Mouse (Mus musculus) regulatory T cell (primary cell): ENCODE measurements around the gene Pla2g10.
"Not testable (repeated sequence)": the region's sequence is repeated elsewhere in the genome, so short reads cannot be mapped to it uniquely, and the experiment has no call there.

ENCODE experiments used
- in situ Hi-C: fragments of 300-600 bp; cut with MboI, MseI; formaldehyde crosslinking; loops from one replicate; pipeline ENCODE4 v1.15.1; 2025; ENCODE audit warnings: high pct_unique_total_duplicates

Pla2g10 gene

GRCm38 (mm10) chr16:13729428-13729827 lies 1.4 kb downstream of the Pla2g10 start:
- in situ Hi-C loops, result no loop called here

GRCm38 (mm10) chr16:13727811-13728335 lies 2.9 kb downstream of the Pla2g10 start:
- in situ Hi-C loops, result no loop called here

DNA sequence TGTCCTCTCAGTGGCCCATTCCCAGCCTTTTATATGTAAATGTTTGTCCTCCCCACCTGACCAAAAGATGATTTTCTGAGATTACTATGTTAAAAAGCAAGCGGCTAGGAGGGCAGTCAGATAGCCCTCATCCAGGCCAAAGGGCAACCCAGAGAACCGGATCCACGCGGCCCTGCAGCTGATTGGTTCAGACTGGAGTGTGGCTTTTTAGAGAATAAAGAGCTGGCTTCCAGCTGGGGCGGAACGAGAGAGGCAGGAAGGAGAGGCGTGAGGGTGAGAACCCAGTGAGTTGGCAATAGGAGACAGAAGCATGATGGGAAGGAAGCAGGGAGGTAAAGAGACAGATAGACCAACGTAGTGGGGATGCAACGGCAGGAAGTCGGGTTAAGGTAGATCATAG lies 7.8 kb downstream of the Pla2g10 start:
- in situ Hi-C loops, result no loop called here

- in situ Hi-C loops, result no loop called here
Measured at GRCm38 (mm10) chr16:13716821-13717553, 13.8 kb downstream of the Pla2g10 start.

DNA sequence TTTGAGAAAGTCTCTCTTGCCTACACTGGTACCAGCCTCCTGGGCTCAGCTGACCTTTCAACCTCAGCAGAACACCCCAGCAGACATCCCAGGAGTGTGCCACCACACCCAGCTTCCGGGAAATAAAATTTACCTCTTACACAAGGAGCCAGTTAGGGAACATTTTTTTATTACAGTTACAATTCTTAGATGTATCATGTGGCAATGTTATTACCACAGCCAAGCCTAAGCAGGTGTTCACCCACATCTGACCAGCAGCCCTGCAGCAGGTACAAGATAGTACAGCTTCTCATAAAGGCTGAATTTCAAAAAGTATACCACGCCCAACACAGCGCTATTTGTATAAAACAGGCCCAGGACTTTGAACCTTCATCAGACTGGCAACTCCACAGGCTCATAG lies 15.9 kb downstream of the Pla2g10 start:
- in situ Hi-C loops, result no loop called here

- in situ Hi-C loops, result no loop called here
Measured at GRCm38 (mm10) chr16:13704676-13705075, 26.1 kb downstream of the Pla2g10 start.

GRCm38 (mm10) chr16:13702184-13702583 lies 28.6 kb downstream of the Pla2g10 start:
- in situ Hi-C loops, result no loop called here

DNA sequence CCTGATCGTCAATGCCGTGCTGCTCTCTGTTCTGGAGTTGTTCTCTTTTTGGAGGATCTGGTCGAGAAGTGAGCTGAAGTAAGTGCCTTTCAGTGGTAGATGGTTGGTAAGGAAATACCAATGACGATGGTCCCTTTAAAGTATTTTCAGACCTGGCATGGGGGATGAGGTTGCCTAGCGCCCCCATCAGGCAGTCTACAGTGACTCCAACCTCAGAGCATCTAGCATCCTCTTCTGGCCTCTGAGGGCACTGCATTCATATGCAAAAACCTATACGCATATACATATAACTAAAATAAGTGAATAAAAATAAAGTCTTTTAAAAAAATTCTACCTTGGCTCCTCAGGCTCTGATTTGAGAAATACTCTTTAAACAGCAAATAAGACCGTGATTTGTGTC lies 31.8 kb downstream of the Pla2g10 start:
- in situ Hi-C loops, result no loop called here

- in situ Hi-C loops, result no loop called here
Measured at GRCm38 (mm10) chr16:13678601-13679319, 52.0 kb downstream of the Pla2g10 start.

DNA sequence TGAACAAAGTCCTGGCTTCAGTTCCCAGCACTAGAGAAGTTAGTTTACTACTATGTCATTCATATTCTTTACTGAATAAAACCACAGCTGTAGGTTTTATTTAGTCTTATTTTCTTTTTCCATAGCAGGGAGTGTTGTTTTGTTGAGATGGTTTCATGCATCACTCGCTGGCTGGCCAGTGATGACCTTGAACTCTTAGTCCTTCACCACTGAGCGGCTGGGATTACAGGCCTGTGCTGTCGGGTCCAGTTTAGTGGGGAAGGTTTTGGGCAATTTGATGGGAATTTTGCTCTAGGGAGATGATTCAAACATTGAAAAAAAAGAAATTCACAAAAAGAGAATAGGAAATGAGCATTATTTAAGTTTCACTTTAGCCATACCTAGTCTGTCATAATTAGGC lies 56.3 kb downstream of the Pla2g10 start:
- in situ Hi-C loops, result no loop called here

- in situ Hi-C loops, result no loop called here
Measured at GRCm38 (mm10) chr16:13673114-13673513, 57.7 kb downstream of the Pla2g10 start.

GRCm38 (mm10) chr16:13672386-13672898 lies 58.3 kb downstream of the Pla2g10 start:
- in situ Hi-C loops, result no loop called here

DNA sequence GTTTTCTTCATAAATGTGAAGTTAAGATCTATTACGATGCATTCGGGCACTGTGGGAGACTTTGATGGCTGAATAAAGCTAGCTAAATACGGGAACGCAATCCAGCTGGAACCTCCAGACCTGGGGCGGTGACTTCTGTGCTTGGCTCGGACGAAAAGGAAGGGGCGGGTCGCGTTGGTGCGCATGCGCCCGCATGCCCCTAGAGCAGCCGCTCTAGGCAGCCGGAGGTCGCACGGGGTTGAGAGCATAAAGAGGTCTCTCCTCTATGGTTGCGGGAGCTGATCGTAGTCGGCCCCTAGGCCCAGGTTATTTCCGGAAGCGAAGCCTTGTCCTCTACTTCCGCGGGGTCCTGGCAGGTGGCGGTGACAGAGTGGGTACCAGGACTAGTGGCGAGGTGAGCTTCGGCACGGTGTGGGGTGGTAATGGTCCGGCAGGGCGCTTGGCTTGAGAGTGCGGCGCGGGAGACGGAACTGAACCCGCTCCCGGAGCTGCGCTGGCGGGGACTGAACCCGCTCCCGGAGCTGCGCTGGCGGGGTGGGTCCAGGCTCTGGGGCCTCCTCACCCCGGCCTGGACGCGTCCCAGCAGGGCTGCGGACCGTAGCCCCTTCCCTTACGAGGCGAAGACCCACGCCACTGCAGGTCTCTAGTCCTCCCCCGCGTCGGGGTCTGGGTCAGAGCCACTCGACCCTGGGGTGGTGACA lies 58.9 kb downstream of the Pla2g10 start, which contains the start of the genes Bfar and 3110001I22Rik:
Gene Bfar (plus strand): TSS at position 174 of the 701 bp plus-strand sequence.
Gene 3110001I22Rik (plus strand): TSS at position 245 of the 701 bp plus-strand sequence.
- in situ Hi-C loops, result no loop called here

DNA sequence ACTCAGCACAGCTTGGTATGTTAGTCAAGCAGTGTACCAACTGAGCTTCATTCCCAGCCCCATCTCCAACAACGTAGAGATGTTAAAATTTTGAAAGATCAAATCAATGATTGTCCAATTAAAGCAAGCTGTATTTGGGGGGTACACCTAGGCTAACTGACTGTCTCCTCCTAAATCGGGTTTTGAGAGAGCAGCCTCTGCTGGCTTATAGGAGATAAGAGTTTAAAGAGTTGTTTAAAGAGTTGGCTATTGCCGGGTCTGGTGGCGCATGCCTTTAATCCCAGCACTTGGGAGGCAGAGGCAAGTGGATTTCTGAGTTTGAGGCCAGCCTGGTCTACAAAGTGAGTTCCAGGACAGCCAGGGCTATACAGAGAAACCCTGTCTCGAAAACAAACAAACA lies 59.9 kb downstream of the Pla2g10 start:
- in situ Hi-C loops, result not testable (repeated sequence)

GRCm38 (mm10) chr16:13669282-13669681 lies 61.5 kb downstream of the Pla2g10 start:
- in situ Hi-C loops, result loop anchor here (10.0 kb wide), 1 partner anchor 234 kb away; no protein-coding TSS in a partner anchor

GRCm38 (mm10) chr16:13668402-13669108 lies 62.2 kb downstream of the Pla2g10 start:
- in situ Hi-C loops, result loop anchor here (10.0 kb wide), 1 partner anchor 234 kb away; no protein-coding TSS in a partner anchor

- in situ Hi-C loops, result loop anchor here (10.0 kb wide), 1 partner anchor 233 kb away; no protein-coding TSS in a partner anchor
Measured at GRCm38 (mm10) chr16:13667878-13668343, 62.9 kb downstream of the Pla2g10 start, which contains the start of gene Parn. Gene Parn (minus strand): TSS chr16:13668170.
